Mouse (Mus musculus) CH12.LX (cell line): ENCODE measurements at regions not wholly inside any gene's neighbourhood (a gene's known extent, or its start where the extent isn't known, plus 50 kb on each side); places are given as distances from the start of the nearest gene placed in this dataset.

Source experiments
- CHD2 ChIP-seq: IDR thresholded peaks from 2 replicates; pipeline ENCODE4 v1.6.1; 2011; ENCODE audit warnings: low read length, improper control_type of control experiment
- CTCF ChIP-seq, 2 experiments: IDR thresholded peaks in 1 of 2; conservative IDR thresholded peaks in 1 of 2; 2 replicates each; pipeline ENCODE4 v1.5.1; 2011 to 2012; ENCODE audit warnings: low read depth in 2 of 2, low read length in 2 of 2, improper control_type of control experiment in 1 of 2, inconsistent platforms in 1 of 2, mild to moderate bottlenecking in 1 of 2, moderate library complexity in 1 of 2
- E2F4 ChIP-seq: IDR thresholded peaks from 2 replicates; pipeline ENCODE4 v1.6.1; 2011; ENCODE audit warnings: low read depth, low read length, improper control_type of control experiment; ENCODE audit not compliant: insufficient replicate concordance
- EP300 ChIP-seq: IDR thresholded peaks from 2 replicates; pipeline ENCODE4 v1.6.1; 2011; ENCODE audit warnings: low read length, improper control_type of control experiment
- ETS1 ChIP-seq: conservative IDR thresholded peaks from 2 replicates; pipeline ENCODE4 v1.6.1; 2012; ENCODE audit warnings: low read depth, mild to moderate bottlenecking, inconsistent platforms, low read length, improper control_type of control experiment, moderate library complexity
- HCFC1 ChIP-seq: IDR thresholded peaks from 2 replicates; pipeline ENCODE4 v1.6.1; 2012; ENCODE audit warnings: low read depth, mild to moderate bottlenecking, inconsistent platforms, low read length, improper control_type of control experiment
- MAFK ChIP-seq: IDR thresholded peaks from 2 replicates; pipeline ENCODE4 v1.6.1; 2011; ENCODE audit warnings: low read length, improper control_type of control experiment; ENCODE audit not compliant: insufficient replicate concordance
- MAX ChIP-seq: IDR thresholded peaks from 2 replicates; pipeline ENCODE4 v1.6.1; 2011; ENCODE audit warnings: low read length, improper control_type of control experiment
- MYC ChIP-seq: IDR thresholded peaks from 2 replicates; pipeline ENCODE4 v1.6.1; 2011; ENCODE audit warnings: low read depth, mild to moderate bottlenecking, improper control_type of control experiment, low read length
- POLR2A ChIP-seq: IDR thresholded peaks from 2 replicates; pipeline ENCODE4 v1.6.1; 2011; ENCODE audit warnings: low read depth, mild to moderate bottlenecking, improper control_type of control experiment, low read length
- RAD21 ChIP-seq: IDR thresholded peaks from 2 replicates; pipeline ENCODE4 v1.6.1; 2011; ENCODE audit warnings: low read depth, mild to moderate bottlenecking, low read length, improper control_type of control experiment, moderate library complexity
- ZC3H11A ChIP-seq: IDR thresholded peaks from 2 replicates; pipeline ENCODE4 v1.6.1; 2012; ENCODE audit warnings: low read depth, mild to moderate bottlenecking, inconsistent platforms, low read length, improper control_type of control experiment

GRCm38 (mm10) chr7:111164994-111165393 lies 82.2 kb upstream of the Eif4g2 start:
- TF ChIP-seq MAFK (no peak), CTCF (conservative IDR thresholded peaks at IDR 0.05 in 1 of 2, IDR thresholded peaks at IDR 0.05 in 1 of 2; ENCODE audit: low read depth in 2 of 2, low read length in 2 of 2) (no peak), HCFC1 (no peak), POLR2A (no peak), MYC (no peak), MAX (no peak), ETS1 (no peak), CHD2 (no peak), E2F4 (no peak), EP300 (no peak), ZC3H11A (no peak), RAD21 (no peak)
